Mouse (Mus musculus) megakaryocyte progenitor cell, adult 5-6 weeks (primary cell): ENCODE measurements around the gene Ctse. TPM values are rescaled to one million over a fixed set of nuclear protein-coding genes. Genes with fewer than 3 reads are reported as not detected.

Experiments used
- ATAC-seq: replicated peaks from 2 replicates; pipeline ENCODE4 v1.8.0; 2016; ENCODE audit warnings: mild to moderate bottlenecking, moderate TSS enrichment, inconsistent platforms; ENCODE audit not compliant: poor library complexity
- total RNA-seq, 2 experiments: library from RNA; stranded (forward) in 1 of 2; stranded (reverse) in 1 of 2; fragments of 157-497, 149-512 nt in 1 of 2; fragments of 200-1000 nt in 1 of 2; gene quantifications; 2 replicates each; pipeline versions ENCODE4 v1.2.3 to v1.2.4; 2015 to 2017

Gene Ctse
- total RNA-seq, 2 experiments from 2014 or later = 18.9 to 66.8 TPM

- ATAC-seq = no peak
These were observed 58.2 kb downstream of the Ctse start for GRCm38 (mm10) chr1:131696325-131696724.

GRCm38 (mm10) chr1:131698770-131699169, 60.7 kb downstream of the Ctse start:
- no peak for ATAC-seq

DNA sequence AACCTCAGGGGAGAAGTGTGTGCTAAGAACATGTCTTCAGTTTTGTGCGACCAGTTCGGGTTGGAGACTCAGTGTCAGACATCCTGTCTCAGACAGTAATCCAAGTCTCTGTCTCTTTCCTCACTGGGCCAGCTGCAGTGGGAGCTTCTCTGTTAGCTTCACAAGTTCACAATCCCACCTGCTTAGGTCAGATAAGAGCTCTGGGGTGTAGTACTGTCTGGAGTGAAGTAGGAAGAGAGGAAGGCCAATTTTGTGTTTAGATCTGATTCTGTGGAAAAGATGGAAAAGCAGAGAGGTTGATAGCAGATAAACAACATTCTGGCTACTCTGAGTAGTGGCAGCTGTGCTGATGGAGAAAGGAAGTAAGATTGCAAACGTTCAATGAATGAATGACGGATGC, 61.5 kb downstream of the Ctse start:
- no peak for ATAC-seq

GRCm38 (mm10) chr1:131700447-131700846, 62.3 kb downstream of the Ctse start:
- peak; percentile 77 for ATAC-seq

DNA sequence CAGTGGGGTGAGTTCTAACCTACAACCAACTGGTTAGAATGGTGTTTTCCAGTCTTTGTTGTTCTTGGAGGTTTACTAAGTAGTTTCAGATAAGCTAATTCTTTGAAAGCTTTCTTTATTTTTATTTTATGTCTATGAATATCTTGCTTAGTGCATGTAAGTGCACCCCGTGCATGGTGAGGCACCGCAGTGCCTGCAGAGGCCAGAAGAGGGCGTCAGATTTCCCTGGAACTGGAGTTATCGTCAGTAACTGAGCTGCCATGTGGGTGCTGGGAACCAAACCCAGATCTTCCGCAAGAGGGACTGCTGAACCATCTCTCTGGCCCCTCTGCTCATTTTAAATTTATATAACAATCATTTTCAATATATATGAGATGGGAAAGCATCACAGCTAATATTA, 63.3 kb downstream of the Ctse start:
- no peak for ATAC-seq

- peak; percentile 51 for ATAC-seq
These were observed 64.1 kb downstream of the Ctse start for GRCm38 (mm10) chr1:131702094-131702766.

GRCm38 (mm10) chr1:131703482-131703881, 65.4 kb downstream of the Ctse start:
- 0 out of 2 replicates have a peak, but pooled peaks have one; percentile 12 for ATAC-seq

DNA sequence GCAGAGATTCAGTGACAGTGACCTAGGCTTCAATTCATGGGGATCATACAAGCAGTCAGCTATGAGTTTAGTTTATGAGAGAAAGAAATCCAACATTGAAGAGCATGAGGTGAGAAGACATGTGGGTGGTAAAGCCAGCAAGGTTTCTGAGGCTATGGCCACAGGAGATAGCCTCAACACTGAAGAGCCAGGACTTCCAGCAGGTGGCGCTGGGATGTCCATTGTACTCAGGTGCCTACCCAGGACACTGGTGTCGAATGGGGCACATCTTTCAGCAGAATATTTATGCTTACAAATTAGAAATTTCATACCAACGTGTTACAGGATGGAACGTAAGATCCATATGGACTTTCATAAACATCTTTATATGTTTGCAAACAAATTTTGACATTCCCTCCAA, 70.2 kb downstream of the Ctse start:
- peak; percentile 85 for ATAC-seq

GRCm38 (mm10) chr1:131711518-131711917, 73.4 kb downstream of the Ctse start:
- no peak for ATAC-seq

- peak; percentile 55; the same call in 1 of the 2 replicates for ATAC-seq
These were observed 74.3 kb downstream of the Ctse start for GRCm38 (mm10) chr1:131712386-131712785.

GRCm38 (mm10) chr1:131714388-131715337, 76.6 kb downstream of the Ctse start:
- no peak for ATAC-seq

- ATAC-seq = no peak
These were observed 81.0 kb downstream of the Ctse start for GRCm38 (mm10) chr1:131718952-131719694.

- ATAC-seq = no peak
These were observed 83.9 kb downstream of the Ctse start for GRCm38 (mm10) chr1:131721989-131722388.

- ATAC-seq = no peak
These were observed 85.4 kb downstream of the Ctse start for GRCm38 (mm10) chr1:131723549-131723948.

Other genes with a start within 250 kb of the Ctse start
- 32.5 and 40.9 TPM in 2 replicates for gene Srgap2, start 111.0 kb upstream of the Ctse start, total RNA-seq (2015)
- gene Srgap2, start 111.0 kb upstream of the Ctse start, total RNA-seq (2017) = 12.0 and 14.8 TPM in 2 replicates
- gene Fam72a, start 110.4 kb upstream of the Ctse start, total RNA-seq (2015) = 9.8 and 11.4 TPM in 2 replicates
- gene Fam72a, start 110.4 kb upstream of the Ctse start, total RNA-seq (2017) = 3.4 and 5.2 TPM in 2 replicates
- gene Avpr1b, start 39.1 kb upstream of the Ctse start, total RNA-seq (2015) = not detected in 2 replicates
- gene Avpr1b, start 39.1 kb upstream of the Ctse start, total RNA-seq (2017) = not detected in 2 replicates
- 5.8 and 7.7 TPM in 2 replicates for gene Rab7b, start 50.4 kb downstream of the Ctse start, total RNA-seq (2015)
- gene Rab7b, start 50.4 kb downstream of the Ctse start, total RNA-seq (2017) = 31.1 and 43.2 TPM in 2 replicates
- 0.02 and 0.25 TPM in 2 replicates for gene Slc26a9, start 105.7 kb downstream of the Ctse start, total RNA-seq (2015)
- 0.14 TPM in 1 of 2 replicates, not detected in the other for gene Slc26a9, start 105.7 kb downstream of the Ctse start, total RNA-seq (2017)
- 0.15 and 0.17 TPM in 2 replicates for gene Pm20d1, start 159.1 kb downstream of the Ctse start, total RNA-seq (2015)
- gene Pm20d1, start 159.1 kb downstream of the Ctse start, total RNA-seq (2017) = 0.07 and 0.08 TPM in 2 replicates
- 5.9 TPM in 2 replicates for gene Slc41a1, start 189.2 kb downstream of the Ctse start, total RNA-seq (2015)
- 3.3 and 5.2 TPM in 2 replicates for gene Slc41a1, start 189.2 kb downstream of the Ctse start, total RNA-seq (2017)
- 17.0 and 19.0 TPM in 2 replicates for gene Rab29, start 228.9 kb downstream of the Ctse start, total RNA-seq (2015)
- gene Rab29, start 228.9 kb downstream of the Ctse start, total RNA-seq (2017) = 16.0 and 20.2 TPM in 2 replicates